Mouse (Mus musculus) testis, adult 2 months (tissue): ENCODE measurements around the gene Gm10803.

Source experiments
- CTCF ChIP-seq: fragments of 200-500 bp; IDR thresholded peaks from 2 replicates; pipeline ENCODE4 v1.5.1; 2012; ENCODE audit warnings: low read depth, mild to moderate bottlenecking, inconsistent platforms, low read length, moderate library complexity; ENCODE audit not compliant: control insufficient read depth, insufficient read depth, insufficient replicate concordance
- POLR2A ChIP-seq: fragments of 200-500 bp; IDR thresholded peaks from 2 replicates; pipeline ENCODE4 v1.6.1; 2012; ENCODE audit warnings: low read depth, mild to moderate bottlenecking, inconsistent platforms, low read length, moderate library complexity; ENCODE audit not compliant: control insufficient read depth

GRCm38 (mm10) chr2:93599731-93600130, 39.4 kb downstream of the Gm10803 start:
- TF ChIP-seq CTCF (no peak), POLR2A (no peak)
